Mouse (Mus musculus) yolk sac, embryonic 10.5 days (tissue): ENCODE measurements around the gene March6.

Experiments used
- DNase-seq: peaks from one replicate; pipeline ENCODE4 v3.0.0-alpha.2; 2017; ENCODE audit warnings: low spot score

The March6 gene

DNA sequence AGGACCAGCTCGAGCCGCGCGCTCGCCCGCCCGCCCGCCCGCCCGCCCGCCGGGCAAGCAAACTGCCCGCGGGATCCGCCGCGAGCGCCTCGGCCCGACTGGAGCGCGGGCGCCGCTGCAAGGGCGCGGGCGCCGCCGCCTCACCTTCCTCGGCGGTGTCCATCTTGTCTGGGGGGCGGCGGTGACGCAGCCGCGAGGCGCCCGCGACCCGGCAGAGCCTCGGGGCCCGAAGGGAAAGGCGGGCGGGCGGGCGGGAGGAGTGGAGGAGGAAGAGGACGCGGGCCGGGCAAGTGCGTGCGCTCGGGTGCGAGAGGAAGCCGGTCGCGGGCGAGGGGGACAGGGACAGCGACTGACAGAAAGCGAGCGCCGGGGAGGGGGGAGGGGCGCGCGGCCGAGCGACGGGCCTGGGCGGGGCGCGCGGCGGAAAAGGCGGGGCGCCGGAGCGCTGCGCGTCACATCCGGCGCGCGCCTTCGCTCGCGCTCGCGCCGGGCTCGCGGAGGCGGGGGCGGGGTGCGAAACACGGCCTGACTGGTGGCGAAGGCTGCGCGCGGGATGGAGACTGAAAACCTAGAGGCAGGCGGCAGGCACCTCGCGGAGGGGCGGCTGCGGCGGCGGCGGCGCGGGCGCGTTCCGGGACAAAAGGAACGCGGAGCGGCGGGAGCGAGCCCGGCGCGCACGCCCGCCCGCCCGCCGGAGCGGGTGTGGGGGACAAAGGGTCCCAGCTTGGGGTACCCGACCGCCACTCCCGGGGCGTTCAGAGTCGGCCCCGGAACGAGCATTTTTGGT lies at the start of gene March6:
March6 (minus strand) TSS at position 395 of the 787 bp plus-strand sequence.
- peak; percentile 88 for DNase-seq

DNA sequence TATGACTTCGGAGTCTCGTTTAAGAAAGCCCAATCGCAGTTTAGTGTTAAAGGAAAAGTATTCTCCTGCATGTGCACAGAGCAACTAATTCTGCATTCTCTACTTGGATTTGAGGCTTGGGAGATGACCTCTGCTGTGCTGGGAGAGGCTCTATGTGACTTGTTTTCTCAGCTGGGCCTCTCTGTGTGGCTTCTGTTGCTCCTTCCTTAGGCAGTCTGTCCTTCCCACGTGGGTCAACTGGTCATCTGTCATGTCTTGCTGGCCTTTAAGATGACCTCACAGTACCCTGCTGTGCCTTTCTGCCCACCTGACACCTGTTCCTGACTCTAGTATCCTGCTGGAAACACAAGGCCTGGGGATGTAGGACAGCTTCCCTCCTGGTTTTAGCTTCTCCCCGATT lies 45.2 kb upstream of the March6 start:
- no peak for DNase-seq

DNA sequence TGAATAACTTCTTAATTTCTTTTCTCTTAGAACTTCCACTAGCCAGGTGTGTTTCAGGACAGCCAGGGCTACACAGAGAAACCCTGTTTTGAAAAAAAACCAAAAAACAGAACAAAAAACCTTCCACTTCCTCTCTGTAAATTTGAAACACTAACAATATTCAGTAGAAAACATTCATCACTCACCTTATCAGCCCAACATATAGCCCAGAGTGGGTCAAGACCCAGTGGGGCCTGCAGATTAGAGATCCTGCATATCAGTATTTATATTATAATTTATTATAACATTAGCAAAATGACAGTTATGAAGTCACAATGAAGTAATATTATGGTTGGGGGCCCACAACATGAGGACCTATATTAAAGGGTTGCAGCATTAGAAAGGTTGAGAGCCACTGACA lies 42.8 kb upstream of the March6 start:
- DNase-seq: no peak

DNA sequence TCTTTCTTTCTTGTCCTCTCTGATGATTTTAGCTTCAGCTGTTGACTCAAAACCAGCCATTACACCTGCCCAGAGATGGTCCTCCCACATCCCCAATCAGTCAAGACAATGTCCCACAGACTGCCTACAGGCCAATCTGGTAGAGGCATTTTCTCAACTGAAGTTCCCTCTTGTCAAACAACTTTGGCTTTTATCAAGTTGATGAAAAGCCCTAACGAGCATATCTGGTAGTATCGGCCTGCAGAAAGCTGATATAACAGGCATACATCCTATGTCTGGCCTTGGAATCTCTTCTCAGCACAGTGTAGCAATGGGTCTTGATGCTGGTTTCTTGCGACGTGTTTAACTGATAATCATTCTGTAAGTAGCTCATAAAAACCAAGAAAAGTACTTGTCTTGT lies 42.4 kb upstream of the March6 start:
- DNase-seq: no peak

DNA sequence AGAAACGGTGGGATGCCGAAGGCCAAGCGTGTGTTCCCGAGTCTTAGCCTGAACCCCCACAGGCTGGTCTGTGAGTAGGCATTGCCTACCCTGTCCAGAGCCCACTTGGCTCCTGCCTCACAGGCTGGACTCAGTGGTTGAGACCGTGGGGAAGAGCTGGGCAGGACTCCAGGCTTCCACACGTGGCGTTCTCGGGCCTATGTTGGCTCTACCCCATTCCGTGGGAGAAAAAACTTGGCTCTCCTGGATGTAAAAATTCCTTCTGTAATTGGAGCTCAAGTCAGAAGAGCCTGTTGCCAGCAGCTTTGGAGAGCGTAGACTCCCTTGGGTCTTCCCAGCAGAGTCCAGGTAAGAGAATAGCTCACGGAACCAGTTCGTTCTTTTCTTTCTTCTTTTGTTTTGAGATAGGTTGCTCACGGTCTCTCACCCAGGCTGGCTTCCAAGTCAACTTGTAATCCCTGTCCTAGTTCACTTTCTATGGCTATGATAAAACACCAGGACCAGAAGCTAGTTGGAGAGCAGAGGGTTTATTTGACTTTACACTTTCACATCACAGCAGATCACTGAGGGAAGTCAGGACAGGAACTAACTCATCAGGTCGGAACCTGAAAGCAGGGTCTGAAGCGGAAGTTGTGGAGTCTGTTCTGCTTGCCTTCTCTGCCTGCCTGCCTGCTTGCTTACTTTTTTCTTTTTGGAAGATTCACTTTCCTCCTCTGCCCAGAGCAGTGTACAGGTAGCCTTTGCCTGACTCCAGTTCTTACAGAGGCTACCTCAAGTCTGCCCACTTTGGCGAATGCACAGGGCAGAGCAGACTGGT lies 41.3 kb upstream of the March6 start:
- DNase-seq: no peak

DNA sequence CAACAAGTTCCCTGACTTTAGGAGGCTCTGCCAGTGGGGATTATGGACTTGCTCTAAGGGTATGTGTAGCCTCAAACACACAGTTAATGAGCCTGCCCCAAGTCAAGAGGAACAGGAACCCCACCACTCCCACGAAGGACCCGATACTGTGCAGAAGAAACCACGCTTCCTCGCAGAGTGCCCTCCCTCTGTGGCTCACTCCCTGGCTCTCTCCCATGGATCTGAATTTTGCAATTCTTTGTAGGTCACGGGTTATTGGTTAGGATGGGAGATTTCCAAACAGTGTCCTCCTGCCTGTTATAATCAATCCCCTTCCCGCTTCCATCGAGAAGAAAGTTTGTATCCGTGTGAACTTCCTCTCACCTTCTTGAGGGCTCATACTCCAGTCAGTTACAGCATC lies 40.1 kb upstream of the March6 start:
- no peak for DNase-seq

DNA sequence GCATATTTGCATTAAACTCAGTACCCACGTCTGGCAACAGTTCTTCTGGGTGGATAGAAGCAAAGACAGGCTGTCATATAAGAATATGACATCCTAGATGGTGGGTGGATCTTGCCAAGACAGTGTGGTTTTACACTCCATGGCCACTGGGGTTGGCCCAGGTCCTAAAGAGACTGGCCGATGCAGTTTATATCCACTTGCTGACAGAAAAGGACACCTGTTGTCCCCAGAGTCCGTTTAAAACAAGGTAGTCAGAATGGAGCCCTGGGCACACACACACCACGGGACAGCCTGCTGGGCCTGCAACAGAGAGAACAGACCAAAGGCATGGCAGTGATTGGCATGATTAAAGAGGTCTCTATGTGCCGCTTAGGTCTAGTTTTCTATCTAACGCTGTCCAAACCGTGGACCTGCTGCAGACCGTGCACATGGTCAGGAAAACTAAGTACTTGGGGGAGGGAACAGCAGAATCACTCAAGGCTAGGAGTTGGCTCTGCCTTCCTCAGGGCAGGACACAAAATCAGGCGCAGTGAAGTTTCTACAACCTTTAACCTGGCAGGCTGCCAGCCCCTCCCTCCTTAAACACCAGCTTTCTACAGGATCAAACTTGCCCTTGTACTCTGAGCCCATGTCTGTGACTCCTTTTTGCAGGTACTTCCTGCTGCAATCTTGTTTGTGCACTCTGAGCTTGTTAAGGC lies 38.6 kb upstream of the March6 start:
- DNase-seq: peak; percentile 82

DNA sequence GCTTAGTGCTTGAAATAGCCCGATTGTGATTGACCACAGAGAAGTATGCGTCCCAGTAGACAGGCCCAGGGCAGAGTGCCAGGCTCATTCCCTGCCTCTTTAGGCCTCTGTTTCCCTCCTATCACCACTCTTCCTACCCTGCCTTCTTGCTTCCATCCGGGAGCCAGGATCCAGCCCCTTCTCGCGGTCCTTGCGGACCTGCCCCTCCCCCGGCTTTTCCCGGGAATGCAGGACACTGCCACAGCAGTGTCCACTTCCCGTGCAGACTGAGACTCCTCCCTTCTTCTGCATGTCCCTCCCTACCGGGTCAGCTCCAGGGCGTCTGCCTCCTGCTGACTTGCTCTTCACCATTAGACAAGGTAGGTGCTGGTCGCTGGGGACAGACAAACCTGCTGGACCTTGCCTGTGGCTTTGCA lies 37.7 kb upstream of the March6 start:
- peak; percentile 88 for DNase-seq

DNA sequence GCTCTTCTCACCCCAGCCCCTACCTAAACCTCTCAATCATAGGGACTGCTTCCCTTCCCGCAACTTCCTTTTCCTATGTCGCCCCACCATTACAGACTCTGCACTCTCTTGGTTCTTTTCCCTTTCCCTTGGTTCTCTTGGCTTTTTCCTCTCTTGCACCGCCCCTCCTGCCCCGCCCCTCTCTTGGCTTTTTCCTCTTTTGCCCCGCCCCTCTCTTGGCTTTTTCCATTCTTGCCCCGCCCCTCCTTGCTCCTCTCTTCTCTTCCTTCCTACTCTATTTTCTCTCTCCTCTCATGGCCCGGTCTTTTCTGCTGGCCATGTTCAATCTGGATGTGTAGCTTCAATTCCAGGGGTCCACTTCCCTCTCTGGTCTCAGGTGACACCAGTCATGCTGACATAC lies 36.6 kb upstream of the March6 start:
- no peak for DNase-seq

DNA sequence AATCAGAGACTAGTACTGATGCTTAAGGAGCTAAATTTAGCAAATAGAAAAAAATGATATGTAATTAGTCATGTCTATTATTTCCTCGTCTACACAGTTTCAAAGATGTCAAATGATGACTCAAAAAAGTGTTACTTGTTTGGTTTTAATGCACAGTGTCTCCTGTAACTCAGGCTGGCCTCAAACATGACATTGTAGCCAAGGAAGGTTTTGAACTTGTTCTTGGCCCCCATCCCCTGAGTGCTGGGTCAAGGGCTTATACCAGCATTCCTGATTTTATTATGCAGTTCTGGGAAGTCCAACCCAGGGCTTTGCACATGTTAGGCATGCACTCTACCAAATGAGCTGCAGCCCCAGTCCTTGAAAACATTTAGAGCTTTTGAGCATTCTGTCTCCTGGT lies 34.9 kb upstream of the March6 start:
- no peak for DNase-seq

DNA sequence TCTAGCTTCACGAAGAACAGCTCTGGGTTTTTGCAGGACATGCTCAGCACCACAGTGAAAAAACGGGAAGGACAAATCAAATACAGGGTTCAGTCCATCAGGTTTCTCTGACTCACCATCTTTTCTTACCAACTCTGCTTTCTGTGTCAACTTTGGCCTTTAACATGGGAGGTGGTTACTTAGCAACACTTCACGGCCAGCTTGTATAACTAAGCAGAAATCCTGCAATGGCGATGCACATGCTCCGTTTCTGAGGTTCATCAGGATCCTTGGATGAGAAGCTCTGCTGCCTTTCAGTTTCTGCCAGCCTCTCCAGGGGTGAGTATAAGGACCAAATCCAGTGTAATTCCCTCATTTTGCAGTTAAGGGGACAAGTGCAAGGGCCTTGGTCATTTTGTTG lies 34.3 kb upstream of the March6 start, which contains the start of gene Cmbl:
Cmbl (plus strand) TSS at position 206 of the 400 bp plus-strand sequence.
- no peak for DNase-seq

DNA sequence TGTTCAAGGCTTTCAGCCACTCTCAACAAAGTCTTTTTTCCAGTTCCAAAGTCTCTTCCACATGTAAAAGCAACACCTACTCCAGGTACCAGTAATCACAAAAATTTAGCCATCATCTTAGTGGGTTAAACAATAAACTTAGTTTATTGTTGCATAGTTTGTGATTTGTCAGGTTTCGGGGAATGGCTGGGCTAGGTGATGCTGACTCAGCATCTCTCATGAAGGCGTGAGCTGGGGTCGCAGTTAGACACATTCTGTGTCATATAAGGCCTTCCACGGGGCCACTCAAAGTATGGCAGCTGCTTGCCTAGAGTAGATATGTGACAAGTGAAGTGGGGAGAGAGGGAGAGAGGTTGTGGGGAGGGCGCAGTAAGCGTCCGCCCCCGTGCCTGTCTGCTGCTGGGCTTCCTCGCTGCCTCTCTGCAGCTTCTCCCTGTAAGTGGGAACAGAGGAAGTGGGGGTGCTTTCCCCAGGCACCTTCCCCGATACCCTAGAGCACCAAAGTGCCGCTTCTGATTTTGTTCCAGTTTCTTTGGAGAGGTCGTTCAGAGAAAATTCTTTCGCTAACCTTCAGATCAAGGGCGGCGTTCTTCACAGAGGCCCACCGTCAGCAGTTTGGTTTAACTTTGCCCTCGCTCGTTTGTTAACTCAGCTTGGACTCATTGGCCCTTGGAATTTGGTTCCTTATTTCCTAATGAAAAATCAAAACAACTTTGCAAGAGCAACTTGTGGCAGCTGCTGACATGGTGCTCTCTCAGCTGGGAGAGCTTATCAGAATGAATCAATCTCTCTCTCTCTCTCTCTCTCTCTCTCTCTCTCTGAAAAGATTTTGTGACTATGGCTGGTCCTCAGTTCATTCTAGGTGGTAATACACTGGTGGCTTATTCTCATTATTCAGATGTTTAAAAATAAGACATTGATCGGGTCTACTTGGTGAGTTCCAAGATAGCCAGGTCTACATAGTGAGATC lies 33.0 kb upstream of the March6 start:
- DNase-seq: peak; percentile 80

DNA sequence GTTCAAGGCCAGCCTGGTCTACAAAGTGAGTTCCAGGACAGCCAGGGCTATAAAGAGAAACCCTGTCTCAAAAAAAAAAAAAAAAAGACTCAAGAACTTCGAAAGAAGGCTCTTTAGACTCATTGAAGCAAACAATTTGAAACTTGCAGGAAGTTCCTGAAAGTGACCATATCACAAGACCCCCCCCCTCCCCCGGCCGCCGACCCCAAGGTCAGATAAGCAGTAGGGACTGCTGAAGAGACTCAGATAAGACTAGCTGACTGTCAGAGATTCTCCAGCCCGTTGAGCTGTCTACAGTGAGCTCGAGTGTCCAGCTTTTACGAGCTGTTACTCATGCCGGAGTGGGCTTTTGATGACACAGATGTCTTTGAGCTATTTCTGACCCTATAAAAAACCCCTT lies 32.0 kb upstream of the March6 start:
- DNase-seq: peak; percentile 60

DNA sequence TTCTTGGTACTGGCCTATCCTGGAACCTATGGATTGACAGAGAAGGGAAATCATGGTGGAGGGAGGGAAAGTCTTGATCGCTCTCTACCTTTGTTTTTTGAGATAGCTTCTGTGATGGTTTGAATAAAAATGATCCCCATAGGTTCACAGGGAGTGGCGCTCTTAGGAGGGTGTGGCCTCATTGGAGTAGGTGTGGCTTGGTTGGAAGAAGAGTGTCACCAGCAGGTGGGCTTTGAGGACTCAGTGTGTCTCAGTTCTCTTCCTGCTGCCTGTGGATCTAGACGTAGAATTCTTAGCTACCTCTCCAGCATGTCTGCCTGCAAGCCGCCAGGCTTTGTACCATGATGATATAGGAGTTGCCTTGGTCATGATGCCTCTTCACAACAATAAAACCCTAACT lies 31.1 kb upstream of the March6 start:
- DNase-seq: no peak

DNA sequence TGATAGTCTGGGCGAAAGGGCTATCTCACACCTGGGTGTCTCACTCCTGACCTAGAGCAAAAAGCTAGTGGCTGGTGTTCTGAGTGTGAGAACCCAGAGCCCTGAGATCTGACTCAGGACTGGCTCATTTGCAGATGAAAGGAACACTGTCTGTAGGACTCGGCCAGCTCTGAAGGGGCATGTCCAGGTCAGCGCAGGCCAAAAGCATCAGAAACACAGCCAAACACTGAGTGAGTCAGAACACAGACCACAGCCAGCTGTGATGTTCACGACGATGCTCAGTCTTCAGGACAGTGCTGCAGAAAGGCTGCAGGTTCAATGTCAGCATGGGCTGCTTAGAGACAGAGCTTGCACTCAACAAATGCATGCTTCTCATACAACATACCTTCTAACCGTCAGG lies 30.5 kb upstream of the March6 start:
- DNase-seq: no peak

DNA sequence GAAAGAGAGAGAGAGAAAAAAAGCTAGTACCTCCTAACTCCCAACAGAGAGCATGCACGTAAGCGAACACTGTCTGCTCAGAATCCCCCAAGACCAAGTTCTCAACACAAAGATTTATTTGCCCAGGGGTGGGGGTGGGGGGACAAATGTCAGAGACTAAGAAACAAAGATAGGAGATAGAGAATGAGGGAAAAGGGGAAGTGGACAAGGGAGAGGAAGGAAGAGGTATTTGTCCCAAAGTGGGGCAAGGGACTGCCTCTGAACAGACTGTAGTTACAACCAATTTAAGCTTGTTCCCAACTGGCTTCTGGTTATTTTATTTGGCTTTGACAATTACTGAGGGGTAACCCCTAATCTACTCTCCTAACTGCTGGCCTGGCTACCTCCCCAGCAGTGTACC lies 24.0 kb upstream of the March6 start:
- no peak for DNase-seq

DNA sequence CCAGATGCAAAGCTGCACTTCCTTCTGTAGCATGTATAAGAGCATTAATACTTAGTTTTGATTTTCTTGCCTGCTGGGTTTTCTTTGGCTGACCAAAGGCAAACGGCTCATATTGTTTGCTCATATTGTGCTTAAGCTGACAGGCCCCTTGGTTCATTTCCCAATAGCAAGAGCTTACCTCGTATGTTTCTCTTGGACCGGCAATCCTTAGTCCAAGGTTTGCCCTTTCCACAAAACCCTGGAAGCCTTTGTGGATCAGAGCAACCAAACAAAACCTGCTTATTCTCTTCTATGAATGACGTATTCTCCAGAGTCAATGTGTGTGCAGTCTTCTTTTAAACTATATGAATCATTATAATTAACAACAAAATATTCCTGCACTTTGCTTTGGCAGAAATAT lies 19.5 kb upstream of the March6 start:
- DNase-seq: no peak

DNA sequence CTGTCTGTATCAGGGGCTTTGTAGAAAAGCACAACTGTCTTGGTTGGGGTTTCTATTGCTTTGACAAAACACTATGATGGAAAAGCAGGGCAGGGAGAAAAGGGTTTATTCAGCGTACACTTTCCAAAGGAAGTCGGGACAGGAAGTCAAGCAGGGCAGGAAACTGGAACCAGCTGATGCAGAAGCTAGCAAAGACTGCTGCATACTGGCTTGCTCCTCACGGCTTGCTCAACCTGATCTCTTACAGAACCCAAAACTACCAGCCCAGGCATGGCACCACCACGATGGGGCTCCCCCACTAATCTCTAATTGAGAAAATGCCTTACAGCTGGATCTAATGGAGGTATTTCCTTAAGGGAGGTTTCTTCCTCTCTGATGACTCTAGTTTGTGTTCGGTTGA lies 16.6 kb upstream of the March6 start:
- DNase-seq: no peak

DNA sequence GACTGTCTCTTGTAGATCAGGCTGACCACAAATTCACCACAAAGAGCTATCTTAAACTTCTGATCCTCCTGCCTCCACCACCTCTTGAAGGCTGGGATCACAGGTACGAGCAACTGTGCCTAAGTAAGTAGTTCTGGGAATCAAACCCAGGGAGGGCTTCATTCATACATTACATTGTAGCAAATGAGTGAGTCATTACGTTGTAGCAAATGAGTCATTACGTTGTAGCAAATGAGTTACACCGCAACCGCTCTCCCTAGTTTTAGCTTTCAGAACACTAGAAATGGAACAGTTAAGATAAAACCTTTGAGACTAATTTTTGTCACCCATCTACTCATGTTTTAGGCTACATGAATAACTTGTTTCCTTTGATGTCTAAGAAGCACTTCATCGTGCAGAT lies 15.4 kb upstream of the March6 start:
- DNase-seq: no peak

DNA sequence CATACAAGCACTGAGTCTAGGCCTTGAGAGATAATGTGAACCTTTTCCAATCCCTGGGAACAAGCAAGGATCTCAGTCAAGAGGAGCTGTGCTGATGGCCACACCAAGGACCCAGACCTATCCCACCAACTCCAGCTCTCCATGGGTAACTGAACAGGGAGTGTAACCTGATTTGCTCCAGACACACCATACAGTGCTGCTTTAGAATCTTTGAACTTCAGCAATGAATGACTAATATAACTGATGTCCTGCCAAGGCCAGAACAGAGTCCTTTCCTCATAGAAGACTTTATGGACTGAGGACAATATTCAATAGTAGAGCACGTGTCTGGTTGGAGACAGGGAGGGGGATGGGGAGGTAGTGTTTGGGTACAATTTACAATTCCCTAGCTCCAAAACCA lies 14.2 kb upstream of the March6 start:
- no peak for DNase-seq

DNA sequence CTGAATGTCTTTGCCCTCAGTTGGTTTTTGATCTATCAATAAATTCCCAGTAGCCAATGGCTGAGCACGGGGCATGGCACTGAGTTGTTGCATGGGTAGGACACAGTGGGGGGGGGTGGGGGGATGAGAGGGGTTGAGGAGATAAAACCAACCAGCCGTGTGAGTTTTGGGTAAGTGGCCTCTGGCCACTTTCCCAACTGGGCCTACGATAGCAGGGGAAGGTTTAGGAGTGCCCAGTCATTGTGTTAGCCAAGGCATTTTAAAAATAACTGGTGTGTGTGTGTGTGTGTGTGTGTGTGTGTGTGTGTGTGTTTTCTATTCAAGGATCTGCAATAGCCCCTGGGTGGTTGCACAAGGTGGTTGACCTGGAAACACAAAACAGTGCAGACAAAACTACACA lies 12.4 kb upstream of the March6 start:
- DNase-seq: no peak
